Mouse (Mus musculus) myocyte (in vitro differentiated cells): Measurements from ENCODE around the gene Gm884. TPM values are rescaled to one million over a fixed set of nuclear protein-coding genes. Genes with fewer than 3 reads are reported as not detected.

Experiments
- H3K27me3 ChIP-seq: one replicate; pipeline ENCODE4 v1.6.1; 2011; ENCODE audit not compliant: control insufficient read depth, insufficient read depth, insufficient read length
- H3K36me3 ChIP-seq: one replicate; pipeline ENCODE4 v1.6.1; 2011; ENCODE audit not compliant: control insufficient read depth, insufficient read depth
- H3K4me2 ChIP-seq: one replicate; pipeline ENCODE4 v1.6.1; 2011; ENCODE audit warnings: low read depth, control low read depth
- H3K4me3 ChIP-seq: one replicate; pipeline ENCODE4 v1.5.1; 2011; ENCODE audit warnings: mild to moderate bottlenecking, control low read depth, moderate library complexity
- H3K79me2 ChIP-seq: one replicate; pipeline ENCODE4 v1.6.1; 2011; ENCODE audit not compliant: control insufficient read depth, insufficient read depth
- H3ac ChIP-seq: one replicate; pipeline ENCODE4 v1.6.1; 2011; ENCODE audit not compliant: control insufficient read depth, insufficient read length
- CEBPB ChIP-seq: IDR thresholded peaks from 2 replicates; pipeline ENCODE4 v1.6.1; 2011; ENCODE audit warnings: mild to moderate bottlenecking, moderate library complexity; ENCODE audit not compliant: poor library complexity, insufficient read depth, severe bottlenecking
- E2F4 ChIP-seq: IDR thresholded peaks from one replicate; pipeline ENCODE4 v1.6.1; 2011; ENCODE audit warnings: mild to moderate bottlenecking, control low read depth, moderate library complexity; ENCODE audit not compliant: insufficient read depth
- MAX ChIP-seq: IDR thresholded peaks from one replicate; pipeline ENCODE4 v1.6.1; 2011; ENCODE audit warnings: low read depth, mild to moderate bottlenecking, control low read depth
- MYOD1 ChIP-seq, 3 experiments: IDR thresholded peaks; one replicate each; pipeline ENCODE4 v1.6.1; 2011; ENCODE audit warnings: control low read depth in 2 of 3, low read depth in 2 of 3, mild to moderate bottlenecking in 2 of 3, moderate library complexity in 1 of 3; ENCODE audit not compliant: insufficient read length in 2 of 3, control insufficient read depth in 1 of 3
- MYOG ChIP-seq, 3 experiments: IDR thresholded peaks; one replicate each; pipeline ENCODE4 v1.6.1; 2011; ENCODE audit warnings: control low read depth in 2 of 3, low read depth in 2 of 3, mild to moderate bottlenecking in 2 of 3; ENCODE audit not compliant: insufficient read length in 2 of 3, control insufficient read depth in 1 of 3, insufficient read depth in 1 of 3
- POLR2A ChIP-seq: IDR thresholded peaks from one replicate; pipeline ENCODE4 v1.6.1; 2011; ENCODE audit warnings: low read depth, mild to moderate bottlenecking, control low read depth, moderate library complexity; ENCODE audit not compliant: insufficient read length
- POLR2AphosphoS2 ChIP-seq: IDR thresholded peaks from one replicate; pipeline ENCODE4 v1.6.1; 2011; ENCODE audit warnings: low read depth, control low read depth; ENCODE audit not compliant: insufficient read length
- REST ChIP-seq: IDR thresholded peaks from one replicate; pipeline ENCODE4 v1.6.1; 2011; ENCODE audit warnings: mild to moderate bottlenecking, control low read depth, moderate library complexity; ENCODE audit not compliant: insufficient read depth, insufficient read length
- SRF ChIP-seq: IDR thresholded peaks from one replicate; pipeline ENCODE4 v1.6.1; 2011; ENCODE audit warnings: low read depth; ENCODE audit not compliant: control insufficient read depth, insufficient read length
- TCF12 ChIP-seq: IDR thresholded peaks from one replicate; pipeline ENCODE4 v1.6.1; 2011; ENCODE audit warnings: mild to moderate bottlenecking, control low read depth; ENCODE audit not compliant: poor library complexity, insufficient read depth, severe bottlenecking
- TCF3 ChIP-seq: IDR thresholded peaks from one replicate; pipeline ENCODE4 v1.6.1; 2011; ENCODE audit warnings: low read depth, control low read depth; ENCODE audit not compliant: insufficient read length
- USF1 ChIP-seq: IDR thresholded peaks from one replicate; pipeline ENCODE4 v1.6.1; 2011; ENCODE audit warnings: low read depth, mild to moderate bottlenecking, control low read depth, moderate library complexity
- polyA plus RNA-seq: library from polyadenylated mRNA; unstranded; fragments of >200 nt; fragmentation: generic; extraction: Trizol; gene quantifications from one replicate; pipeline ENCODE4 v1.2.1, GENCODE M21; 2012; ENCODE audit warnings: missing spikeins

Gene Gm884
- polyA plus RNA-seq, 1 experiment, result not detected

- Histone ChIP-seq H3K36me3 (no peaks in the 10 kb centered on the region), H3K79me2 (no peaks in the 10 kb centered on the region), H3ac (no peak overlapping the region), H3K27me3 (peaks cover 10% of the 10 kb centered on the region), H3K4me3 (no peak overlapping the region), H3K4me2 (no peak overlapping the region)
- TF ChIP-seq USF1 (no peak), POLR2A (no peak), MYOG (IDR thresholded peaks at IDR 0.05; ENCODE audit: control insufficient read depth in 1 of 3, insufficient read depth in 1 of 3, insufficient read length in 2 of 3, low read depth in 2 of 3) (no peak), TCF12 (no peak), TCF3 (no peak), MYOD1 (IDR thresholded peaks at IDR 0.05; ENCODE audit: control insufficient read depth in 1 of 3, insufficient read length in 2 of 3, low read depth in 2 of 3) (no peak), CEBPB (no peak), POLR2AphosphoS2 (no peak), E2F4 (no peak), REST (no peak), MAX (no peak)
These were observed 108.8 kb downstream of the Gm884 start for GRCm38 (mm10) chr11:103512111-103512510.

- Histone ChIP-seq H3K27me3 (peaks cover 49% of the 10 kb centered on the region), H3K36me3 (no peaks in the 10 kb centered on the region), H3K4me2 (no peak within 1 kb of the TSS), H3K79me2 (no peaks in the 10 kb centered on the region), H3ac (no peak within 1 kb of the TSS), H3K4me3 (no peak within 1 kb of the TSS)
- TF ChIP-seq E2F4, result no peak
- TF ChIP-seq POLR2A, result no peak
- no peak for TF ChIP-seq MYOD1 (IDR thresholded peaks at IDR 0.05; ENCODE audit: control insufficient read depth in 1 of 3, insufficient read length in 2 of 3, low read depth in 2 of 3)
- TF ChIP-seq MAX, result no peak
- no peak for TF ChIP-seq TCF3
- no peak for TF ChIP-seq SRF
- TF ChIP-seq CEBPB, result no peak
- no peak for TF ChIP-seq MYOG (IDR thresholded peaks at IDR 0.05; ENCODE audit: control insufficient read depth in 1 of 3, insufficient read depth in 1 of 3, insufficient read length in 2 of 3, low read depth in 2 of 3)
- TF ChIP-seq USF1, result no peak
- no peak for TF ChIP-seq POLR2AphosphoS2
- TF ChIP-seq REST, result no peak
These were observed 116.4 kb downstream of the Gm884 start, which contains the start of gene Lrrc37a for GRCm38 (mm10) chr11:103504497-103504896. TSS of gene Lrrc37a (minus strand) at chr11:103504597.

Other genes starting within 250 kb of the Gm884 start
- gene Plekhm1, start 208.5 kb downstream of the Gm884 start, polyA plus RNA-seq, result 12.2 TPM
- not detected for gene Lrrc37a, start 116.5 kb downstream of the Gm884 start, polyA plus RNA-seq
- gene Lyzl6, start 17.8 kb upstream of the Gm884 start, polyA plus RNA-seq, result not detected
- 0.04 TPM for gene Rprml, start 28.4 kb upstream of the Gm884 start, polyA plus RNA-seq
- 73.9 TPM for gene Gosr2, start 76.8 kb upstream of the Gm884 start, polyA plus RNA-seq
- not detected for gene Wnt9b, start 128.7 kb upstream of the Gm884 start, polyA plus RNA-seq
- gene Wnt3, start 153.0 kb upstream of the Gm884 start, polyA plus RNA-seq, result 0.04 TPM